Mouse (Mus musculus): ENCODE data around the gene Camkk1.

The Camkk1 gene

DNA sequence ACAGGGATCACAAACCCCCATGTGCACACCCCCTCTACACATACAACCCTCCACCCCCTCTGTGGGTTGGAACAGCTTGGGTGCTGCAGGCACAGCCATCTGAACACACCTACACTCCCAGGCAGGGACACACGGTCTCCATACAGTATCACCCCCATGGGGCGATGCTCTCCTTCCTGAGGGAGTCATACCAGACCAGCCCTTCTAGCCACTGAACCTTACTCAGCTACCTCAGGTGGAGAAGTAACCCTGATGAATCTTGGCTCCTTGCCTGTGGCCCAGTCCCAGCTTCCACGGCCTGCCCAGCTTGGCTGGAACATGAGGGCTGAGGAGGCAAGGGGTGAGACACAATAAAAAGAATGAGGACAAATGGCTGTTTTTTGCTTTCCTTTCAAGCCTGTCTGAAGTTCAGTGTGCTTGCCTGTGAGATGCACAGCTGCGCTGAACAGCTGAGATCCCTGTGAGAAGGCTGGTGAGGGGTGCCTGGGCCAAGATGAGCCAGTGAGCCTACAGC, 3.9 kb upstream of the Camkk1 start:
- peak; percentile 63 to 64 for DNase-seq (ENCODE audit: low spot score in 2 of 2)

DNA sequence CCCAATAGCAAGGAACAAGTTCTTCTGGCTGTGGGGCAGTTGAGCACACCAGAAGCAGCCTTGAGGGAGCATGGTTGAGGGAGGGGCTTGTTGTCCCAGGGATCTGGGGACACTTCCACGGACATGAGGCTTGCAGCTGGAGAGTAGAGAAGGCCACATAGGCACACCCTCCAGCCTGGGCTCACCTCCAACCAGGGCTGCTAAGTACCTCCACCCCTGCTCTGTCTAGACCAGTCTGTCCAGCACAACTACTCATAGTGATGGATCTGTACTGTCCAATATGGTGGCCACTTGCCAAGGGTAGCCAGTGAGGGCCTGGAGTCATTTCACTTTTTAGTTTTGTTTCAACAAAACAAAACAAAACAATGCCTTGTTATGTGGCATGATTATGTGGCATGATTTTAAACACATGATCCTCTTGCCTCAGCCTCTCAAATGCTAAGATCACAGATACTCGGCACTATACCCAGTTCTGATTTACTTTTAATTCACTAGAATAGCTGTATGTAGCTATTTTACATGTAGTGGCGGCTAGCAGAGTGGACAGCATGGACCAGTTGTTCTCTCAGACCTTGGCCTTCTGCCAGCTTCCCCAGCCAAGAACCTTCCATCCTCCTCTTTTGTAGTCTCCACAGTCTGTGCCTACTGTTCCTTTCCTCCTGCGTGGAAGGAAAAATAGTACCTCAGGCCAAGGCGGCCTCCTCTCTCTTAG, 3.3 kb upstream of the Camkk1 start:
- DNase-seq (ENCODE audit: low spot score in 2 of 2) = peak; percentile 41 to 44

DNA sequence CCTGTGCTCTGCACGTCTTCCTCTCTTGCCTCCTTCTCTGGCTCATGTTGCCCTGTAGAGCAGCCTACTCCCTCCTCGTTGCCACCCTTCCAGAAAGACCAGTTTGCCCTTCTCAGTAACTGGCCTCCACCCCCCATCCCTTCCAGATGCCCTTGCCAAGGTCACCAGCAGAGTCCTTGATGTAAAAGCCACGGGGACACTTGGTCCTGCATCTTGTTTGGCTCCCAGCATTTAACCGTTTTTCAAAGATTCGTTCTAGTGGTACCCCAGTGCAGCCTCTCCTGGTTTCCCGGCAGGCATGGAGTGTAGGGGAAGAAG, 2.7 kb upstream of the Camkk1 start:
- no peak for DNase-seq (ENCODE audit: low spot score in 2 of 2)

DNA sequence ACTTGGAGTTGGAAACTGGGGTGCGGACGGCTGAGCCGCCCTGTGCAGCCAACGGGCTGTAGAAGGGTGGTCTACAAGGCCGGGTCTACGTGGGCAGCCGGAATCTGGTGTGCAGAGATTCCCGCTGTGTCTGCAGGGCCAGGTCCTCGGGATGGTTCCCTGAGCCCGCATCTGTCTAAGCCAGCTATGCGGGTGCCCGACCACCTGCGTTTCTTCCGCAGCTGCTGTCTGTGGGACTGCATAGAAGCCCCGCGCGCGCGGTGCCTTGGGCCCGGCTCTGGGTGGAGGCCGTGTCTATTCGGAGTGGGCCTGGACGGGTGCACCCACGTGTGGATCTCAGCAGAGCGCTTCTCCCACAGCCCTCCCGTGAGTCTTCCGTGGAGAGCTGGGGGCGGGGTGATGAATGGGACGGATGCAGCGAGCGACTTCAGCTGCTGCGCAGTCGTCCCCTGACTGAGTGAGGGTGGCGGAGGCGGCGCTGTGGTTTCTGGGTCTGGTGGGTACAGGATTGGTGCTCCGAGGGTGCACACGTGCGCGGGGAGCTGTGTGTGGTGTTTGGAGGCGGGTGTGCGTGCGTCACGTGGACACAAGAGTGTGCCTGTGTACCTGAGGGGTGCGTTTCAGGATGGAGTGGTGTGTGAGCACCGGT, 463 bp downstream of the Camkk1 start:
- peak; percentile 84 to 89 for DNase-seq (ENCODE audit: low spot score in 2 of 2)

DNA sequence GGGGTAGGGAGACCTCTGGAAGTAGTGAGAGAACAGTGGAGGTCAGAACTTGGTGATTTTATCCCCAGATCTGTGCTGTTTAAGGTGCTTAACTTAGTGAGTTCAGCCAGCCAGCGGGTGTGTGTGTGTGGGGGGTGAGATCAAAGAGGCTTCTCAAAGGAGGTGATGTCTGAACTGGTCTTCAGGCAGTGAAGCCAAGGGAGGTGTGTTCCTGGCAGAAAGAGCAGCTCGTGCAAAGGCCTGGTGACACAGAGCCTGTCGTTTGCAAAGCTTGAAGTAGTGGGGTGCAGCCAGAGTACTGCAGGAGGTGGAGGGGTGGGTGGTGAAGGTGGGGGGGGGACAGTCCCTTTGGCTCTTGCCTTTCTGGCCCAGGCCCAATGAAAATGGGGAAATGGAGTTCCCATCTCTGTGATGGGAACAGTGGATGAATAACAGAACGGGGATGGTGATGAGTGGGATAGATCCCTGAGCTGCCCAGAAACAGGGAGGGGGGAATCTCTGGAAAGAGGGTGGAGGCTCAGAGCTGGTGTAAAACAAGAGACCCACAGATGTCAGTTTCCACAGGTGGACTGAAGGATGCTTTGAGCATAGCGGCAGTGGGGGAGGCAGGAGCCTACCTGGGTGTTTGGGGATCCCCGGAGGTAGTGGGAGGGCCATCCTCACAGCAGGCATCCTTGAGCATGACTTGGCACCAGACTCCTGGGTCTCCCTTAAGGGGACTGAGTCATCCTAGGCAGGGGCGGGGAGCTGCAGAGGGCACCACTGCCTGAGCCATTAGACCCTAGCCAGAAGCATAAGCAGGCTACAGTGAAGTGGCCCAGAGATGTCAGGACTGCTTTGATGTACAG, 2.4 kb downstream of the Camkk1 start:
- DNase-seq (ENCODE audit: low spot score in 2 of 2) = peak; percentile 60 to 65

DNA sequence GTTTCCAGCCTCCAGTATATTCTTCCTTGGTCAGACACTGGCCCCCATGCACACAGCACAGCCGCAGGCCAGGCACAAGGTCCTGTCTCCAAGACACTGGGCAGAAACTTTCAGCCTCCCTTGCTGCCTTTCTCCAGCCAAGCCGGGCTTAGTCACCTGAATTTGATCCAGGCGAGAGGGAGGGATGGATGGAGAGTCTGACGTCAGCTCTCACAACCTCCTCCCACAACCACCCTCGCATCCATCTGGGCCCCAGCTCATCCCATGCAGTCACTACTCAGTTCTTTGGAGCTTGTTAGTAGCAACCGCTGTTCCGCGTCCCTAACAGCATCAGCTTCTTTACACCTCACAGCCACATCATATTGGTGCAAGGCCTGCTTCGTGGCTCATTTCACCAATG, 4.3 kb downstream of the Camkk1 start:
- DNase-seq (ENCODE audit: low spot score in 2 of 2) = peak; percentile 93

DNA sequence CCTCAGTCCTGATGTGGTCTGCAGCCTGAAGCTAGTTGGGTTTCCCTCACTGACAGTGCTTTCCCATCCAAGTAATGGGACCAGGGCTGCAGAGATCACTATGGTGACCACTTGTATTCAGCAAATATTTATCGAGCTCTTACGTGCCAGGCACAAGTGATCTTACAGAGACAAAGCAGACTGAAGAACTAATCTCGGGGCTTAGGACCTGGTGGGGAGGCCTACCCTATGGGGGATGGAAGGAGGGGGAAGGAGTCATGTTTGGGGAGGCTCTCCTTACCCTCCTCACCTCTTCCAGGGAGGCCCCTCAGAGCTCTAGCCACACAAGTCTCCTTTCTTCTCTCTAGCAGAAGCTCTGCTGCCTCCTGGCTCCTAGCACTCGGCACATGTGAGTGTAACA, 5.0 kb downstream of the Camkk1 start:
- DNase-seq (ENCODE audit: low spot score in 2 of 2) = no peak

DNA sequence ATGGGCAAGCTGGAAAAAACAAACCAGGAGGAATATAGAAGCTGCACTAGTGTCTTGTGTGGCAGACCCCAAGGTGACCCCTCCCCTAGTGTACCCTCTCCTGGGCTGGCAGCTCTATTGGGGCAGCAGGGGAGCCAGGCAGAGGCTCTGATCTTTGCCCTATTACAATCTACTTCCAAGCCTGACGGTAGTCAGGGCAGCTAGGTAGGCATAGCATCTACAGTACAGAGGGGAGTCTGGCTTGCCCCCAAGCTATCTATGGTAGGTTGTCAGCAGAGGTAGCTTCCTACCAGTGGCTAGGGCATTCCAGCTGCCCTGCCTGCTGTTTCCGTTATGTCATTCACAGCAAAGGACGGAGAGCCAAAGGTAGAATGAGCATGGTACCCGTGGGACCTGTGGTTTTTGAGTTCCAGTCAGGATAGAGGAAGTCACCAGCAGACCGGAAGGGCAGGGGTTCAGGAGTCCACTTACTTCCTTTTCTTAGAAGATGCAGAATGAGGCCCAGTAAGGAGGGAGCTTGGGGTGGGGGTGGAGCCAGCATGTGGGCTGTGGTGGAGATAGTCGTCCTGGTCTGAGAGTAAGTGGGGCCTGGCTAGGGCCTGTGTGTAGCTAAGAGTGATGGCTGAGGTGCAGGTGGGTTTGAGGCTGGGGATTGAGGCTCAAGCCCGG, 5.6 kb downstream of the Camkk1 start:
- no peak for DNase-seq (ENCODE audit: low spot score in 2 of 2)

DNA sequence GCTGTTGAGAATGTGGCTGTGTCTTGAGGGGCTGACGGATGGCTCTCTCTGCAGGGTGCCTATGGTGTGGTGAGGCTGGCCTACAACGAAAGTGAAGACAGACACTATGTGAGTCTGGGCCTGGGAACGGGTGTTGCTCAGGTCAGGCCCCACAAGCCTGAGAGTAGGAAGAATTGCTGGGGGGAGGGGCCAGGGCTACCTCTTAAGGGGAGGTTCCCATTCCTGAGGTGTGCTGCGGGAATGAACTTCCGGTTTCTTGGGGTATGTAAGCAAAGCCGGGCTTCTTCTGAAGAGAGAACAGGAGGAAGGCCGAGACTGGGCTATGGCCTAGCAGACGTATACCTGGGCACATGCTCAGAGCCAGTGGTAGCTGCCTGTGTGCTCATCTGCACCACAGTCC, 8.2 kb downstream of the Camkk1 start:
- DNase-seq (ENCODE audit: low spot score in 2 of 2) = no peak

DNA sequence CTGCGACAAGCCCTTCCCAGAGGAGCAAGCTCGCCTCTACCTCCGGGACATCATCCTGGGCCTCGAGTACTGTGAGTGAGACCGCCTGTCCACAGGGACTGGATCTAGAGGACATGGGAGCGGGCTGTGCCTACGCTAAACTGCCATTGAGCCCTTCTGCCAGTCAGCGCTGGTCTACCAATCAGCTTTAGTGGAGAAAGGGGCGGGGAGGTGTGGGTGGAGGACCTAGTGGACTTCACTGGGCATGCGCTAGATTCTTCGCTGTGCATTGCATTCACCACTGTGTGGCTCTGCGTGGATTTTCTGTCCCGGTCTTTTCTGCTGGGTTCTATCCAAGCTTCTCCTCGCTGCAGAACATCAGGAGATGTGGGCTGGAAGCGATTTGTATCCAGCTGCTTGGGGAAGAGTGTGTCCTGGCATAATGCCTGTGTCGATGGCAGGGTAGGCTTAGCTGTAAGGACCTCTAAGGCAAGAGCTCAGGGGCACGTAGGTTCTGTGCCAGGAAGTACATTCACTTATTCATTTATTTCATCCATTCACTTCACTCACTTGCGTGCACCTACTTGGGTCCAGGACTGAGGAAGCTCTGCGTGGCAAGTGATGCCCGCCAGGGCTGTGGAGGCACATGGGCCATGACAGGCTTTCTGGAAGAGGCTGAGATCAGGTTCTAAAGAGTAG, 12.2 kb downstream of the Camkk1 start:
- DNase-seq (ENCODE audit: low spot score in 2 of 2) = peak; percentile 94 to 95

DNA sequence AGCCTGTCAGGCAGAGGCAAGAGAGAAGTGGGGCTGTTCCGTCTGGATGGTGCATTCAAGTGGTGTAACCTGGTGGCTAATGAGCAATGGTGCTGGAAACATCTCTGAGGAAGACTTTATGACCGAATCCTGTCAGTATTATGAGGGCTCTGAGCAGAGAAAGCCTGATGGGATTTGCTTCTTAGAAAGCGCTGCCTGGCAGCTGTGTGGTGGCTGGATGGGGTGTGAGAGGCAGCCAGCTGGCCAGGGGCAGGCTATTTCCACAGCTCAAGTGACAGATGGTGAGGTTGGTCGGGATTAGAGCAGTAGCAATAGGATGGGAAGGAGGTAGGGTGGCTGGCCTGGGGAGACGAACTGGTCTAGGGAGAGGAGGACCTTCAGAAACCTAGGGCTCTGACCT, 12.7 kb downstream of the Camkk1 start:
- DNase-seq (ENCODE audit: low spot score in 2 of 2) = no peak

DNA sequence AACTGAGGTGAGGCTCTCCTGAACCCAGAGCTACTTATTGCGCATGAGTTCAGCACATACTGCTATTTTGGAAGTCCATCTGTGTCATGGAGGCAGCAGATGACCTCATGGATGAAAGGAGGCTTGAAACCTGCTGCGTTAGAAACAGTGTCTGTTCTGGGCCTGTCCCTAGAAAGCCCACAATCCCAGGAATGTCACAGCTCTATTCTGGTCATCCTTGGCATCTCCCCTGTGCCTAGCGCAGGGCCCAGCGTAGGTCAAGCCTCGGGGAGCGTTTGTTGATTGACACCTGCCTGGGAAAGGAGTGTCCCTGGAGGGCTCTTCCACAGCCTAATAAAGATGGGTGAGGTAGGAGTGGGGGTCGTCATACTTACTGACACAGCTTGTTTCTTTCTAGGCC, 17.3 kb downstream of the Camkk1 start:
- DNase-seq (ENCODE audit: low spot score in 2 of 2) = no peak

DNA sequence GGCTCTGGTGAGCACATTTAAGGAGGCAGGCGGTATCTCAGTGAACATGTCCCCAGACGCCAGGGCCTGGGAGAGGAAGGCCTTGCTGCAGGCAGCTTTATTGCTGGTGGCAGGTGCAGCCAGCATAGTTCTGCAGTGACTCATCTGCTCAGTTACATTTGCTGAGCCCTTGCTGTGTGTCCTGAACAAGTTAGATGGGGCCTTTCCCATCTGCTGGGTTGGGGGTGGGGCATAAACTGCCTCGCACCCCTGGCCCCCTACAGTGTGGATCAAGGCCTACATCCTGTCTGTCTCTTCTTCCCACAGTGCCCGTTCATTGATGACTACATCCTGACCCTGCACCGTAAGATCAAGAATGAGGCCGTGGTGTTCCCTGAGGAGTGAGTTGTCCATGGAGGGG, 18.1 kb downstream of the Camkk1 start:
- no peak for DNase-seq (ENCODE audit: low spot score in 2 of 2)

DNA sequence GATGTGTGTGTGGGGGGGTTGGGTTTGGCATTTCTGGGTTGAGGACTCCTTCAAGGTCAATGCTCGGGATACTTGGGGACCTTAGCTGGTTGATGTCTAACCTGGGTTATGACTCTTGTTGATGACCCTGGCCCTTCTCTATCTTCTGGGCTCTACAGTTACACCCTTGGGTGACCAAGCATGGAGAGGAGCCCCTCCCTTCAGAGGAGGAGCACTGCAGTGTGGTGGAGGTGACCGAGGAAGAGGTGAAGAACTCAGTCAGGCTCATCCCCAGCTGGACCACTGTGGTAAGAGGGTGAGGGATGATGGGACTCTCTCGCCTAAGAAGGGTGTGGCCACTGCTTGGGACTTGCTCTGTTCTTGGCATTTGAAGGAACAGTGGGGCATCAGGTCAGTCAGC, 18.9 kb downstream of the Camkk1 start:
- no peak for DNase-seq (ENCODE audit: low spot score in 2 of 2)

DNA sequence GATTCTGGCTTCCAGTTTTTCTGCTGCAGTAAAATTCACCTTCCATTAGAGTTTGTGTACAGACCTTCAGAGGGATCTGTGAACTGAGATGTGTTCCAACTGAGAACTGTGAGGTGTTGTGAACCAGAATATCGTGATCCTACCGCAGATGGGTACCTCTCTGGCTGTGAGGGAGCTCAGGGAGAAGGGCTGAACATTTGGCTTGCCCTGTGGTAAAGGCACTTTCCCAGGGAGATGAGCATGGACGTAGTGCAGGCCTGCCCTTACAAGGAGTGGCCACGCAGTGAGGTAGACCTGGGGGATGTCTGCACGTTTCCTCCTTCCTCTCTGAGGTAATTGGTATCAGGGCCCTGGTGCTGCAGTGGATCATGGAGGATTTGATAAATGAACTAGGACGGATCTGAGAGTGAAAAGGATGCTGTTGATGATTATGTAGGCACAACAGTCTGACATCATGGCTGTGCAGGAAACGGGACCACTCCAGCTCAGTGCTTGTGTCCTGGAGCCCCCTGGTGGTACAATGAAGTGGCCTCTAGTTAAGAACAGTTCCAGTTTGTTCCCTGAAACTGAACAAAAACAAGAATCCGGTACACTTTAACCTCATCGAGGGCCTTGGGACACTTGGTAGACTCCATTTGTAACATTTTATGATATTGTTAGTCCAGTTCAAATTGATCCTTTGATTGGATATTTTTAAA, 20.4 kb downstream of the Camkk1 start:
- DNase-seq (ENCODE audit: low spot score in 2 of 2) = peak; percentile 55 to 64

DNA sequence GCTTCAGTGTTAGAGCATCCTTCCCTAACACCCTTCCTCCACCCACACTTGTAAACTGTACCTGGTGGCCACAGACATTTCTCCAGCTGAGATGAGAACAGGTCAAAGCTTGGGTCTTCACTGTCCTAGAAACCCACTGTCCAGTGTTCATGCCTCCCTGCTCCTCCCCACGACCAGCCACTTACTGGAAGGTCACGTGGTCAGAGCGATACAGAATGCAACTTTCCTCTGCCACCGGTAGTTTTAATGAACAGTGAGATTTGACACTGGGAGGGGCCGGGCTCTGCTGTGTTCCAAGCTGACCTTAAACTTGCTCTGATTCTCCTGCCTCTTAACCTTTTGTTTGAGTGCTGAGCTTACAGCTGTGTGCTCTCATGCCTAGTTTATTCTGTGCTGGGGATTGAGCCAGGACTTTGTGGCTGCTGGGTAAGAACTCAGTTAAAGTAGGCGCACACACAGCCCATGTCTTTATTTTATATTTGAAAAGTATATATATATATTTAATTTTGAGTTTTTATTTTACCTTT, 25.5 kb downstream of the Camkk1 start:
- no peak for DNase-seq (ENCODE audit: low spot score in 2 of 2)

DNA sequence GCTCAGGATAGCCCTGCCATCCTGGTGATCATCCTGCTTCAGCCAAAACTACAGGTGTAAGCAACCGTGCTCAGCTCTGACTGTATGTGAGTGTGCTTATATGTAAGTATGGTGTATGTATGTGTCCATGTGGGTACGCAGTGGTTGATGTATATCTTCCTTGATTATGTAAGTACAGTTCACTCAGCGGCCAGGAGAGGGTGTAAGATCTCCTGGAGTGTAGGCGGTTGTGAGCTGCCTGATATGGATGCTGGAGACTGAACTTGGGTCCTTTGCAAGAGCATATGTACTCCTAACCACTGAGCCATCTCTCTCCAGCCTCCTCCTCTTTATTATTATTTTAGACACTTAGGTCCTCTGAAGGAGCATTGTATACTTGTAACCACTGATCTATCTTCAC, 26.0 kb downstream of the Camkk1 start:
- no peak for DNase-seq (ENCODE audit: low spot score in 2 of 2)

DNA sequence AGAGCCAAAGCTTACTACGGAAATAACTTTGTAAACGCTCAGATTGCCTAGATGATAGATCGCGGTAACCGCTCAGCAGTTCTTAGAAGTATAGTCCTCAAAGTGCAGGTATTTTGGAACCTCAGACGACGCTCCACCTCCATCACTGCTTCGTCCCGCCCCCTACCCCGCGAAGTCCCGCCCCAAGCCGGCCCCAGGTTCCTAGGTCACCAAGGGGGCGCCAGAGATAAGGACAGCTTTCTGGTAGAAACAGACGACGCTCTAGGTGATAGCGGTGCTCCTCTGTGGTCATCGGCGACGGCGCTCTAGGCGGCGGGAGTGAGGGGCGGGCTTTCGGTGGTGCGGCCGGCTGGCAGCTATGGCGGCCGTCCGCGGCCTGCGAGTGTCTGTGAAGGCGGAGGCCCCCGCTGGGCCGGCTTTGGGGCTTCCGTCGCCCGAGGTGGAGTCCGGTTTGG, 28.8 kb downstream of the Camkk1 start, which contains the start of gene Ncbp3:
TSS of gene Ncbp3 (plus strand) at position 242 of the 455 bp plus-strand sequence.
- peak; percentile 93 to 97 for DNase-seq (ENCODE audit: low spot score in 2 of 2)

DNA sequence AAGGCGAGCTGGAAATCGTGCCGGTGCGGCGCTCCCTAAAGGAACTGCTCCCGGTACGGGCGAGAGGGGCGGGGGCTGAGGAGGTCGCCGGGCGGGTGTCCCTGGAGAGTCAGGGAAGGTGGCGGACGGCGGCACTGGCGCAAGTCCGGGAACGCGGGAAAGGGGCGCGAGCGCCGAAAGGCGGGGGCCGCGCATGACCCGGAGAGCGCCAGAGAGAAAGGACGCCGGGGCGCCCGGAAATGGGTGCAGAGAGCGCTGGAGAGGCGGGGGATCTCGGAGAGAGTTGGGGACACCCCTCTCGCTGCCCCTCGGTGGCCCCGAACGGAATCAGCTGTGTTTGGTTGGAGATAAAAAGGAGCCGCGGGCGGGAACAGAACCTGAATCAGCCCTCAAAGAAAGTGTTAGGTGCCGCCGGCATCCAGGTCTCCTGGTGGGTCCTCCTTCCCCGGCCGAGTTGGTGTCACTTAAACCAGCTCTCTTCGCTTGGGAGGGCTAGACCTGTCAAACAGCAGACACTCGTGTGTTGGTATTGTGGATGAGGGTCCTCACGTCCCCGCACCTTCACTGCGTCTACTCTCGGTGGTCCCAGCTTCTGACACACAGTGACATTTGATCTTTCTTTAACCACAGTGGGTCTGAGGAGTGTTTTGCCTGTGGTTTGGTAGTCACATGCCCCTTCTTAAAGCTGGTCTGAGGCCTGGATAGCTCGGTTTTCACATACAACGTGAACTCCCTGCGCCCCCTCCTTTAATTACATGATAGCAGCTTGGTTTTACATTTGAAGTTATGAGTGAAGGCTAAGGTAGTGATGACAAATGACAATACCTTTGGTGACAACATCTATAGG, 29.4 kb downstream of the Camkk1 start:
- DNase-seq (ENCODE audit: low spot score in 2 of 2) = no peak

DNA sequence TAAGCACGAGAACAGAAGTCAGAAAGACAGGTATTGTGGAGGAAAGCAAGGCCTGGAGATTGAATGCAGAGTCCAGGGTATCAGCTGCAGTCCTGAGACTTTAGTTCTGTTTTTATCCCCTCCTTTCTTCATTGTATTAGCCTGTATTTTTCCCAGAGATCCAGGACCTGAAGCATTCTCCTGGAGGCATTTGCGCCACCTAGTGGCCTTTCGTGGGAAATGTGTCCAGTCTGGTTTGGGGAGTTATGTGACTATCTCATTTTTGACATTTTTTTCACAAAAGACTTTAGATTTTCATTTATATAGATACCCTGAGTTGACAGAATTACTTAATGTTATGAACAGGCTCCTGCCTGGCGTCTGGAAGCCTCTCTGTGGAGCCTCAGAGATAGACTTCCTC, 30.5 kb downstream of the Camkk1 start:
- DNase-seq (ENCODE audit: low spot score in 2 of 2) = peak; percentile 85 to 88
